Mouse (Mus musculus): Measurements from ENCODE around the gene Zfp619. TPM values are rescaled to one million over a fixed set of nuclear protein-coding genes. Genes with fewer than 3 reads are reported as not detected.
"Not testable (repeated sequence)": the region's sequence is repeated elsewhere in the genome, so short reads cannot be mapped to it uniquely, and the experiment has no call there.

Gene Zfp619
- total RNA-seq, 2 experiments from 2014 or later, result 3.2 to 3.6 TPM

DNA sequence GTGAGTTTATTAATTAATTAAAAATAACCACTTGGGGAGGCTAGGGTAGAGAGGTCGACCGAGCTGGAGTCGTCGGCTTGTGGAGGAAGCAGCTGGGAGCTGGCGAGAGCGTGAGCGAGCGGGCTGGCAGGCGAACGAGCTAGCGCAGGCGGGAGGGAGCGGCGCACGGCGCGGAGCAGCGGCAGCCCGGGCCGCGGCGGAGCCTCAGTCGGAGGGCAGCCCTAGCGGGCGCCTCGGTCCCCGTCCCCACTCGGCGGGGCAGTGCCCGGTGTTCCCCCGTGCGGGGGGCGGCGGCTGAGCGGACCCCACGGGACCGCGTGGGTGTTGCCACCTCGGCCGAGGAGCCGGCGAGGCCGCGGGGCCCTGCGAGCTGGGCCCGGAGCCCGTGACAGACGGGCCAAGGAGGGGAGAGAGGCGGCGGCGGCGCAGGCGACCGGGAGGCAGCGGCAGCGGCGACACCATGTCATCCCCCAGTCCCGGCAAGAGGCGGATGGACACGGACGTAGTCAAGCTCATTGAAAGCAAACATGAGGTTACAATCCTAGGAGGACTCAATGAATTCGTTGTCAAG, 71.0 kb downstream of the Zfp619 start:
- DNase-seq (ENCODE audit: low spot score in 2 of 2), result peak; percentile 19 to 47

DNA sequence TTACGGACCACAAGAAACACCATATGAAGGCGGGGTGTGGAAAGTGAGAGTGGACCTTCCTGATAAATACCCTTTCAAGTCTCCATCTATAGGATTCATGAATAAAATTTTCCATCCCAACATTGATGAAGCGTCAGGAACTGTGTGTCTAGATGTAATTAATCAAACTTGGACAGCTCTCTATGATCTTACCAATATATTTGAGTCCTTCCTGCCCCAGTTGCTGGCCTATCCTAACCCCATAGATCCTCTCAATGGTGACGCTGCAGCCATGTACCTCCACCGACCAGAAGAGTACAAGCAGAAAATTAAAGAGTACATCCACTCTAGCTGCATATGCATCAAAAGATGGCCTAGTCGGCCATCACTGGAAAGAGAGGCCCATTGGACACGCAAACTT, 71.5 kb downstream of the Zfp619 start:
- not testable (repeated sequence) for DNase-seq (ENCODE audit: low spot score in 2 of 2)

Other genes starting within 250 kb of the Zfp619 start
- not detected for gene Gm5114, start 104.6 kb upstream of the Zfp619 start, total RNA-seq (2021)